Mouse (Mus musculus) left cerebral cortex, adult 18-20 months (tissue): ENCODE measurements at regions not wholly inside any gene's neighbourhood (a gene's known extent, or its start where the extent isn't known, plus 50 kb on each side); places are given as distances from the start of the nearest gene placed in this dataset.

Experiments
- DNase-seq, 2 experiments: peaks; one replicate each; pipeline ENCODE4 v3.0.0; 2021 to 2022; ENCODE audit warnings: low spot score in 2 of 2, mixed read lengths in 1 of 2

GRCm38 (mm10) chr3:91416137-91416536 lies 325.5 kb upstream of the 9130204L05Rik start:
- peak; percentile 52 to 53 for DNase-seq
